Mouse (Mus musculus) liver, embryonic 15.5 days (tissue): ENCODE data around the gene Sf3b3. TPM values are rescaled to one million over a fixed set of nuclear protein-coding genes. Genes with fewer than 3 reads are reported as not detected.

Experiments
- ATAC-seq: fragments of 200-750 bp; cut with Nextera tagmentation; 2 replicates; pipeline ENCODE4 v1.8.0; 2017; ENCODE audit warnings: moderate number of reproducible peaks, mild to moderate bottlenecking, moderate library complexity; ENCODE audit not compliant: insufficient read depth
- H3K27ac ChIP-seq: fragments of 300-500 bp; sonication (generic); replicated peaks from 2 replicates; pipeline ENCODE4 v1.5.1; 2015; ENCODE audit warnings: mild to moderate bottlenecking, inconsistent platforms
- H3K27me3 ChIP-seq: fragments of 300-500 bp; sonication (generic); 2 replicates; pipeline ENCODE4 v1.6.1; 2015; ENCODE audit warnings: mild to moderate bottlenecking, inconsistent platforms
- H3K36me3 ChIP-seq: fragments of 300-500 bp; sonication (generic); replicated peaks from 2 replicates; pipeline ENCODE4 v1.6.1; 2015; ENCODE audit warnings: moderate library complexity, mild to moderate bottlenecking, inconsistent platforms
- H3K4me1 ChIP-seq: fragments of 300-500 bp; sonication (generic); replicated peaks from 2 replicates; pipeline ENCODE4 v1.6.1; 2015; ENCODE audit warnings: inconsistent platforms
- H3K4me2 ChIP-seq: fragments of 300-500 bp; sonication (generic); 2 replicates; pipeline ENCODE4 v1.6.1; 2015; ENCODE audit warnings: moderate library complexity, mild to moderate bottlenecking, inconsistent platforms
- H3K4me3 ChIP-seq: fragments of 300-500 bp; sonication (generic); replicated peaks from 2 replicates; pipeline ENCODE4 v1.5.1; 2015; ENCODE audit warnings: mild to moderate bottlenecking, inconsistent platforms
- H3K9ac ChIP-seq: fragments of 300-500 bp; sonication (generic); 2 replicates; pipeline ENCODE4 v1.6.1; 2015; ENCODE audit warnings: moderate library complexity, mild to moderate bottlenecking, inconsistent platforms
- H3K9me3 ChIP-seq: fragments of 300-500 bp; sonication (generic); replicated peaks from 2 replicates; pipeline ENCODE4 v1.6.1; 2016; ENCODE audit warnings: inconsistent platforms
- WGBS: fragments of 180-500 bp; shearing (Covaris S2); methylation state at CpG from one replicate; pipeline ENCODE4 v1.1.7; 2015; ENCODE audit warnings: mixed read lengths; ENCODE audit not compliant: insufficient replicate concordance; 5-methylcytosine and 5-hydroxymethylcytosine counted together
- polyA plus RNA-seq: library from polyadenylated mRNA; unstranded; fragments of >200 nt; fragmentation: Nextera tagmentation; extraction: Ambion mirVana; gene quantifications from 2 replicates; pipeline ENCODE4 v1.2.1, GENCODE M21; 2015

Gene Sf3b3
- polyA plus RNA-seq, 1 experiment from 2014 or later, result 56.9 TPM

- H3K4me3 ChIP-seq, result peak overlapping the region; percentile 80
- WGBS, result under 1% methylated on average over 13 of the region's 13 CpGs
- peak; percentile 26; the same call in 1 of the 2 replicates for ATAC-seq
- H3K4me2 ChIP-seq, result peak overlapping the region; percentile 75
- peak overlapping the region; percentile 78 for H3K9ac ChIP-seq
- H3K4me1 ChIP-seq, result peaks cover 36% of the 10 kb centered on the region
- peaks cover 58% of the 10 kb centered on the region for H3K36me3 ChIP-seq
- H3K27ac ChIP-seq, result peak overlapping the region; percentile 85
- no peaks in the 10 kb centered on the region for H3K9me3 ChIP-seq
- no peaks in the 10 kb centered on the region for H3K27me3 ChIP-seq
These were observed 573 bp upstream of the Sf3b3 start for GRCm38 (mm10) chr8:110847171-110847549.

DNA sequence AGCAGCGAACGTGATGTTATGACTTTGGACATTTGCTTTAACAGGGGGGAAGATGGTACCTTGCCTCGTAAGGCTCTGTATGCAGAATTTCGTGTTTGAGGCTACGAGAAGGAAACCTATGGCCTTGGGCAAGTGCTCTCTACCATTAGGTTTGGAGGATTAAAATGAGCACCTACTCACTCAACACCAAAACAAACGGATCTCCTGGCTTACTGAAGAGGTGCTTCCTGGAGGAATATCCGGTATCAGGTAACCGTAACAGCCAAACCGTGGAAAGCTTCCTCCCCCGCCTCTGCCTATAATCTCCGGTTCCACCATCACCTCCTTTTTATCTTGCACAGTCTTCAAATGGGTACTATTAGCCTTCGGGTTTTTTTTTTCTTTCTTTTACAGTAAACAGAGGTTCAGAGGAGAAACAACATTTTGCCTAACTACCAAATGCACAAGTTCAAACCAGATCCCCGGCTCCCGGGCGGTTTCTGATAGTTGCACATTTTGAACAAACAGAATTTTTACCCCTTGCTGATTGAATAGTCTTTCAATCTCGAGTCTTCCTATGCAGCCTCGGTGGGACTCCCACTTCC, 674 bp downstream of the Sf3b3 start:
- Histone ChIP-seq H3K4me2 (peak overlapping the region; percentile 75), H3K9me3 (no peaks in the 10 kb centered on the region), H3K4me1 (peaks cover 36% of the 10 kb centered on the region), H3K36me3 (peaks cover 56% of the 10 kb centered on the region), H3K4me3 (peak overlapping the region; percentile 80), H3K9ac (peak overlapping the region; percentile 83), H3K27ac (peak overlapping the region; percentile 85), H3K27me3 (no peaks in the 10 kb centered on the region)
- WGBS, result 3% methylated on average over 17 of the region's 17 CpGs
- ATAC-seq, result no peak

- H3K4me3 ChIP-seq, result peak overlapping the region; percentile 80
- peaks cover 56% of the 10 kb centered on the region for H3K36me3 ChIP-seq
- H3K9me3 ChIP-seq, result no peaks in the 10 kb centered on the region
- no peak overlapping the region for H3K27ac ChIP-seq
- WGBS, result 62% methylated on average over 3 of the region's 3 CpGs
- ATAC-seq, result no peak
- no peaks in the 10 kb centered on the region for H3K27me3 ChIP-seq
- no peak overlapping the region; the same call in 1 of the 2 replicates for H3K9ac ChIP-seq
- H3K4me1 ChIP-seq, result peaks cover 36% of the 10 kb centered on the region
- peak overlapping the region; percentile 75 for H3K4me2 ChIP-seq
These were observed 1.6 kb downstream of the Sf3b3 start for GRCm38 (mm10) chr8:110844941-110845340.

GRCm38 (mm10) chr8:110843207-110843606, 3.4 kb downstream of the Sf3b3 start:
- Histone ChIP-seq H3K27ac (no peak overlapping the region), H3K4me3 (no peak overlapping the region), H3K9me3 (no peaks in the 10 kb centered on the region), H3K4me1 (peaks cover 30% of the 10 kb centered on the region), H3K4me2 (no peak overlapping the region), H3K9ac (no peak overlapping the region), H3K36me3 (peaks cover 63% of the 10 kb centered on the region), H3K27me3 (no peaks in the 10 kb centered on the region)
- ATAC-seq, result no peak
- WGBS, result 70% methylated on average over 5 of the region's 5 CpGs

DNA sequence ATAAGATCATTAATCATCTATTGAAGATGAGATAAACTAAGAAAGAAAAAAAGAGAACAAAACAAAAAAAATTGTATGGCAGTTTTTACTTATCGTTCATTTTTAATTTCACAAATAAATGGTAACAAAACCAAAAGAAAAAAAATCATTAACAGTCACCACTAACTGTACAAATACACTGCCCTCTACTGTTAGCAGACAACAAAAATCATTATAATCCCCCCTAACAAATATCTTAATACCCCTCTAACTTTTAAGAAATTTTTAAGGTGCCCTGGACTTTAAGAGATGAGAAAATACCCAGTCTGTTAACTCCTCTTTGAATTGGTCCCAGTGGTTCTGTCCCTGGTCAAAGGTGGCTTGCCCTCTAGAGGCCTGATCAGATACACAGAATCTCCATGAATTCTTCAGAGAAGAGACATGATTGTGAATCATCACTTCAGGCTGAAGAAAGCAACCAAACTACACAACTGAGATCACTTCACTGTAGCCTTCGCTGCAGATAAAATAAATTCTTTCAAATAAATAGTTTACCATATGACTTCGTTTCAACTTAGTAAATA, 4.5 kb downstream of the Sf3b3 start:
- Histone ChIP-seq H3K27ac (no peak overlapping the region), H3K4me2 (no peak overlapping the region), H3K4me1 (peaks cover 22% of the 10 kb centered on the region), H3K27me3 (no peaks in the 10 kb centered on the region), H3K36me3 (peaks cover 75% of the 10 kb centered on the region), H3K4me3 (no peak overlapping the region), H3K9ac (no peak overlapping the region), H3K9me3 (no peaks in the 10 kb centered on the region)
- no peak for ATAC-seq
- WGBS, result 82% methylated on average over 3 of the region's 3 CpGs

DNA sequence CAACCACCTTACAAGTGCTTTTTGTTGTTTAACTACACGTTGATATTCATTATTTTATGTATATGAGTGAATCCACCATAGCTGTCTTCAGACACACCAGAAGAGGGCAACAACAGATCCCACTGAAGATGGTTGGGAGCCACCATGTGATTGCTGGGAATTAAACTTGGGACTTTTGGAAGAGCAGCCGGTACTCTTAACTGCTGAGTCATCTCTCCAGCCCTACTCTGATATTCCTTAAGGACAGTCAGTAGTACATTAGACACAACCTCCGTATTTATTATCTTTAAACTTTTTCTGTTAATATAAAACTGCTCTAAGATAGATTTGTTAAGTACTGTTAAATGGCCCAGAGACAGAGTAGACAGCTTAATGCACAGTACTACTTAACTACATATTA, 14.6 kb downstream of the Sf3b3 start:
- peaks cover 97% of the 10 kb centered on the region for H3K36me3 ChIP-seq
- no peak overlapping the region for H3K27ac ChIP-seq
- ATAC-seq, result no peak
- no peak overlapping the region for H3K4me2 ChIP-seq
- H3K27me3 ChIP-seq, result no peaks in the 10 kb centered on the region
- H3K4me1 ChIP-seq, result no peaks in the 10 kb centered on the region
- H3K9me3 ChIP-seq, result no peaks in the 10 kb centered on the region
- no peak overlapping the region for H3K9ac ChIP-seq
- no peak overlapping the region for H3K4me3 ChIP-seq
- WGBS, result 81% methylated on average over 3 of the region's 3 CpGs

GRCm38 (mm10) chr8:110828511-110828910, 18.1 kb downstream of the Sf3b3 start:
- ATAC-seq, result no peak
- H3K27ac ChIP-seq, result no peak overlapping the region
- H3K4me2 ChIP-seq, result no peak overlapping the region
- no peaks in the 10 kb centered on the region for H3K4me1 ChIP-seq
- WGBS, result 79% methylated on average over 3 of the region's 3 CpGs
- H3K36me3 ChIP-seq, result peaks cover 98% of the 10 kb centered on the region
- H3K4me3 ChIP-seq, result no peak overlapping the region
- H3K27me3 ChIP-seq, result no peaks in the 10 kb centered on the region
- H3K9ac ChIP-seq, result no peak overlapping the region
- H3K9me3 ChIP-seq, result no peaks in the 10 kb centered on the region

DNA sequence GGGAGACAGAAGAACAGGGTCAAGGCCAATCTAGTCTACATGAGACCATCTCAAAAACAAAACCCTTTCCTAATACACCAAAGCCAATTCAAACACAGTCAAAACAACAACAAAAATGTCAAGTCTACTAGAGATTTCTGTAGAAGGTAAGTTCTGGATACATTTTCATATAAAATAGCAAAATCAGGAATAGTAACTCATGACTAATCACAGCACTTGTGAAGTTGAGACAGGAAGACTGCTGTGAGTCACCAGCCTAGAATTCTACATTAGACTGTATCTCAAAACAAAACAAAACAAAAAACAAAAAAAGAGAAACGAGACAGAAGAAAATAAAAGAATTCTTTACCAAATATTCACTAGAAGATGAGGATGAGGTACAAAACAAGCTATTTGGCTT, 21.7 kb downstream of the Sf3b3 start:
- H3K36me3 ChIP-seq, result peaks cover 100% of the 10 kb centered on the region
- no peaks in the 10 kb centered on the region for H3K27me3 ChIP-seq
- H3K9me3 ChIP-seq, result no peaks in the 10 kb centered on the region
- no peak overlapping the region for H3K27ac ChIP-seq
- 72% methylated on average over 1 of the region's 1 CpGs for WGBS
- H3K9ac ChIP-seq, result no peak overlapping the region
- no peak for ATAC-seq
- no peak overlapping the region for H3K4me3 ChIP-seq
- no peaks in the 10 kb centered on the region for H3K4me1 ChIP-seq
- H3K4me2 ChIP-seq, result no peak overlapping the region

GRCm38 (mm10) chr8:110821960-110822359, 24.6 kb downstream of the Sf3b3 start:
- 72% methylated on average over 3 of the region's 3 CpGs for WGBS
- Histone ChIP-seq H3K4me3 (no peak overlapping the region), H3K4me2 (no peak overlapping the region), H3K9me3 (no peaks in the 10 kb centered on the region), H3K27me3 (no peaks in the 10 kb centered on the region), H3K36me3 (peaks cover 100% of the 10 kb centered on the region), H3K27ac (no peak overlapping the region), H3K9ac (no peak overlapping the region), H3K4me1 (no peaks in the 10 kb centered on the region)
- ATAC-seq, result no peak

GRCm38 (mm10) chr8:110820257-110820656, 26.3 kb downstream of the Sf3b3 start:
- Histone ChIP-seq H3K4me2 (no peak overlapping the region), H3K27ac (no peak overlapping the region), H3K4me3 (no peak overlapping the region), H3K4me1 (no peaks in the 10 kb centered on the region), H3K27me3 (no peaks in the 10 kb centered on the region), H3K36me3 (peaks cover 100% of the 10 kb centered on the region), H3K9ac (no peak overlapping the region), H3K9me3 (no peaks in the 10 kb centered on the region)
- WGBS, result 79% methylated on average over 2 of the region's 2 CpGs
- ATAC-seq, result no peak

GRCm38 (mm10) chr8:110818593-110818992, 28.0 kb downstream of the Sf3b3 start:
- no peaks in the 10 kb centered on the region for H3K9me3 ChIP-seq
- 89% methylated on average over 3 of the region's 3 CpGs for WGBS
- no peaks in the 10 kb centered on the region for H3K27me3 ChIP-seq

GRCm38 (mm10) chr8:110816990-110817389, 29.6 kb downstream of the Sf3b3 start:
- no peak overlapping the region for H3K4me3 ChIP-seq
- no peak for ATAC-seq
- 75% methylated on average over 1 of the region's 1 CpGs for WGBS
- H3K9ac ChIP-seq, result no peak overlapping the region
- H3K4me2 ChIP-seq, result no peak overlapping the region
- no peaks in the 10 kb centered on the region for H3K4me1 ChIP-seq
- no peaks in the 10 kb centered on the region for H3K27me3 ChIP-seq
- H3K9me3 ChIP-seq, result no peaks in the 10 kb centered on the region
- peaks cover 100% of the 10 kb centered on the region for H3K36me3 ChIP-seq
- H3K27ac ChIP-seq, result no peak overlapping the region

More at GRCm38 (mm10) chr8:110818593-110818992, 28.0 kb downstream of the Sf3b3 start:
- no peak overlapping the region for H3K4me2 ChIP-seq
- H3K4me3 ChIP-seq, result no peak overlapping the region
- H3K9ac ChIP-seq, result no peak overlapping the region
- no peak for ATAC-seq
- H3K4me1 ChIP-seq, result no peaks in the 10 kb centered on the region
- no peak overlapping the region for H3K27ac ChIP-seq
- peaks cover 100% of the 10 kb centered on the region for H3K36me3 ChIP-seq
